Mouse (Mus musculus): ENCODE results near the gene Ldlrad3. TPM values are rescaled to one million over a fixed set of nuclear protein-coding genes. Genes with fewer than 3 reads are reported as not detected.

Gene Ldlrad3
- polyA plus RNA-seq, 1 experiment = 3.7 TPM

DNA sequence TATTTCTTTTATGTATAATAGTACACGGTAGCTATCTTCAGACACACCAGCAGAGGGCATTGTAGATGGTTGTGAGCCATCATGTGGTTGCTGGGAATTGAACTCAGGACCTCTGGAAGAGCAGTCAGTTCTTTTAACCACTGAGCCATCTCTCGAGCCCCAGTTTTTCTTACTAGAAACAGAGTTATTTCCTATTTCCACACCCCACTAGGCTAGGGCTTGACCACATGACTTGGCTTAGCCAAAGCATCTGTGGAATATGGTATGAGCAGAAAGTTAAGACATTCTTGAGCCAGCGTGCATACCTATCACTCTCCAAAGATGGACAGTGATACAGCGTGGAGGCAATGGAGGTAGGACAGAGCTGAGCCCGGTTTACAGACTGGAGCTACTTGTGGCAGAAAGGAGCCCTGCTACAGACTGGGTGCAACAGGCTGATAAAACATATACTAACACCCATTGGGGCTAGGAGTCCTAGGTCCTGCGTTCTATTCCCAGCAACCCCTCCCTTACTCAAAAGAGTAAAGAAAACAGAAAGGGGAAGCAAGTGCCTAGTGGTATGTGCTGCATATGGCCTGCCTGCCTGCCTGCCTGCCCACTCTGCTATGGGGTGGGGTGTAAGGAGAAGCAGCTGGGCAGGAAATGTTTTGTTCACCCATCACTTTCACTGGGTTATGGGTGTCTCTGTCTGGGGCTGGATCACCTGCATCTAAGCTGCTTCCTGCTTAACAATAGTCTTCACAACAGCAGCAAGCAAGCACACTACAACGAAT lies 147.1 kb downstream of the Ldlrad3 start:
- TF ChIP-seq CTCF (IDR thresholded peaks at IDR 0.05; ENCODE audit: control insufficient read depth, insufficient read depth, low read length) (no peak), POLR2A (IDR thresholded peaks at IDR 0.05; ENCODE audit: borderline replicate concordance, control insufficient read depth, low read depth, low read length) (no peak)
- 18% methylated on average over 7 of the region's 7 CpGs for WGBS
- H3K4me1 ChIP-seq (ENCODE audit: control insufficient read depth, insufficient read depth, low read length) = peaks cover 4% of the 10 kb centered on the region
- H3K27ac ChIP-seq (ENCODE audit: control insufficient read depth, insufficient read depth, low read depth, low read length, poor library complexity) = peak overlapping the region; percentile 91
- peak overlapping the region; percentile 2 for H3K4me3 ChIP-seq (replicated peaks; ENCODE audit: control insufficient read depth, low read depth, low read length)

GRCm38 (mm10) chr2:102038229-102038894 lies 147.8 kb downstream of the Ldlrad3 start:
- WGBS = 54% methylated on average over 10 of the region's 10 CpGs
- Histone ChIP-seq H3K4me3 (replicated peaks; ENCODE audit: control insufficient read depth, low read depth, low read length) (no peak overlapping the region), H3K4me1 (ENCODE audit: control insufficient read depth, insufficient read depth, low read length) (peaks cover 4% of the 10 kb centered on the region), H3K27ac (ENCODE audit: control insufficient read depth, insufficient read depth, low read depth, low read length, poor library complexity) (peak overlapping the region; percentile 64; the same call in 1 of the 2 replicates)
- TF ChIP-seq POLR2A (IDR thresholded peaks at IDR 0.05; ENCODE audit: borderline replicate concordance, control insufficient read depth, low read depth, low read length) (no peak), CTCF (IDR thresholded peaks at IDR 0.05; ENCODE audit: control insufficient read depth, insufficient read depth, low read length) (no peak)

DNA sequence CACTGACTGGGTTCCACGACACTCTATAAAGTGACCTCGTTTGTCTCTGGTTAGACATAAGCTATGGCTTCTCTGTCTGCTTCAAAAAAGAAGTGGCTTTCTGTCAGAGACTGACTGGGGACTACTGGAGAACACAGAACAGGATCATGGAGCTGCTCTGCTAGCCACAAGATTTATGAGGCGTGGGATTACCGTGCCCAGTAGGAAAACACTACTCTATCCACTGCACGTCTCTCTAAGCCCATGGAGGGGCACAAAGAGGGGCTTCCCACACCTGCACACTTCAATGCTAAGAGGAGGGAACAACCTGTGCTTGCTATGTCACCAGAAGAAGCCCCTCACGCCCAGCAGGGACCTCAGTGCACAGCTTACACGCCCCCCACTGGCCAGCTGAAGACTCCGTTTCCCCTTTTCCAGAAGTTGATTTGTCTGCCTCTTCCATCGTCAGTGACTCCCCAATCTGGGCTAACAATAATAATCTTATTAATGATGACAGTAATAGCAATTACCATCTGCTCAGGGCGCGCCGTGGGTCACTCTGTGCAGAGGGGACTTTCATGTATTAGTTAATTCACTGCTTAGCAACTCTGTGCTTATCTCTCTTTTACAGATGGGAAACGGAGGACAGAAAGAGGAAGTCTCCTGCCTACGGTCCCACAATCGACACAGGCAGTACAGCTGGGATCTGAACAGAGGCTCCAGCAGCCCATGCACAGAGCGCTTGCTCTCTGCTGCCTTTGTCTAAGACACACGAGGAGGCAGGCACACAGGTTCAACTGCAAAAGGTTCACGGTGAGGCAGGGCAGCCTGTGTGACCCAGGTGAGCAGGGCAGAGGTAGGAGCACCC lies 149.3 kb downstream of the Ldlrad3 start:
- TF ChIP-seq POLR2A (IDR thresholded peaks at IDR 0.05; ENCODE audit: borderline replicate concordance, control insufficient read depth, low read depth, low read length) (no peak), CTCF (IDR thresholded peaks at IDR 0.05; ENCODE audit: control insufficient read depth, insufficient read depth, low read length) (no peak)
- H3K4me3 ChIP-seq (replicated peaks; ENCODE audit: control insufficient read depth, low read depth, low read length) = peak overlapping the region; percentile 66
- H3K27ac ChIP-seq (ENCODE audit: control insufficient read depth, insufficient read depth, low read depth, low read length, poor library complexity) = peak overlapping the region; percentile 86
- 15% methylated on average over 18 of the region's 18 CpGs for WGBS
- peaks cover 4% of the 10 kb centered on the region for H3K4me1 ChIP-seq (ENCODE audit: control insufficient read depth, insufficient read depth, low read length)

GRCm38 (mm10) chr2:102034513-102034879 lies 151.7 kb downstream of the Ldlrad3 start:
- H3K27ac ChIP-seq (ENCODE audit: control insufficient read depth, insufficient read depth, low read depth, low read length, poor library complexity) = peak overlapping the region; percentile 39
- peaks cover 6% of the 10 kb centered on the region for H3K4me1 ChIP-seq (ENCODE audit: control insufficient read depth, insufficient read depth, low read length)
- H3K4me3 ChIP-seq (replicated peaks; ENCODE audit: control insufficient read depth, low read depth, low read length) = no peak overlapping the region
- TF ChIP-seq POLR2A (IDR thresholded peaks at IDR 0.05; ENCODE audit: borderline replicate concordance, control insufficient read depth, low read depth, low read length) (no peak), CTCF (IDR thresholded peaks at IDR 0.05; ENCODE audit: control insufficient read depth, insufficient read depth, low read length) (no peak)
- 42% methylated on average over 11 of the region's 11 CpGs for WGBS

GRCm38 (mm10) chr2:102033818-102034512 lies 152.2 kb downstream of the Ldlrad3 start:
- 48% methylated on average over 9 of the region's 9 CpGs for WGBS
- Histone ChIP-seq H3K27ac (ENCODE audit: control insufficient read depth, insufficient read depth, low read depth, low read length, poor library complexity) (peak overlapping the region; percentile 39), H3K4me1 (ENCODE audit: control insufficient read depth, insufficient read depth, low read length) (peaks cover 4% of the 10 kb centered on the region; the same call in 1 of the 2 replicates), H3K4me3 (replicated peaks; ENCODE audit: control insufficient read depth, low read depth, low read length) (no peak overlapping the region)
- TF ChIP-seq CTCF (IDR thresholded peaks at IDR 0.05; ENCODE audit: control insufficient read depth, insufficient read depth, low read length) = no peak
- TF ChIP-seq POLR2A (IDR thresholded peaks at IDR 0.05; ENCODE audit: borderline replicate concordance, control insufficient read depth, low read depth, low read length) = no peak

DNA sequence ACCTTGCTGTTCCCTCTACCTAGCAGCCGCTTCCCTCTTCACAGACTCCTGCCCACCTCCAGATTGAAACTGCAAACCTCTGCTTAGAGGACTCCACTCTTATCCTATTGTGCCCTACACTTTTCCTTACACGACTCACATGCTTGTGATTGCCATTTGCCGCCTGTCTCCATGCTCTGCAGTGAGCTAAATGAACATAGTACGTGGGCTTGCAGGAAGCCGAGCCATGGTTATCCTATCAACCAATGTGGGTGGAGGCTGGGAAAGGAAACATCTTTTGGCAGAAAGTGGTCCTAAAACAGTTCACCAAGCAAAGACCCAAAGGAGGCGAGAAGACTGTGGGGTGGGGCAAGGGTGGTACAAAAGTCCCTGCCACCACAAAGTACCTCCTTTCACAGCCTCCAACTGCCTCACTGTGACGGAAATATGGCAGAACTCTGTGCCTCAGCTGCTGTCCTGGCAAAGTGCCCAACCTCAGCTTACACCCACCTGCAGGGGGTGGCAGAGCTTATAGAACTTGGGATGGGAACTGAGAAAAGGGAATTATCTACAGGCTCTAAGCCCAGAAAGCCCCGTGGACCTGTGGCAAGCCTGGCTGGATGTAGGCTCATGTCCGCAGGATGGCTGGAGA lies 153.4 kb downstream of the Ldlrad3 start:
- Histone ChIP-seq H3K27ac (ENCODE audit: control insufficient read depth, insufficient read depth, low read depth, low read length, poor library complexity) (no peak overlapping the region), H3K4me3 (replicated peaks; ENCODE audit: control insufficient read depth, low read depth, low read length) (no peak overlapping the region), H3K4me1 (ENCODE audit: control insufficient read depth, insufficient read depth, low read length) (peaks cover 4% of the 10 kb centered on the region; the same call in 1 of the 2 replicates)
- TF ChIP-seq POLR2A (IDR thresholded peaks at IDR 0.05; ENCODE audit: borderline replicate concordance, control insufficient read depth, low read depth, low read length) (no peak), CTCF (IDR thresholded peaks at IDR 0.05; ENCODE audit: control insufficient read depth, insufficient read depth, low read length) (no peak)
- WGBS = 62% methylated on average over 9 of the region's 9 CpGs

DNA sequence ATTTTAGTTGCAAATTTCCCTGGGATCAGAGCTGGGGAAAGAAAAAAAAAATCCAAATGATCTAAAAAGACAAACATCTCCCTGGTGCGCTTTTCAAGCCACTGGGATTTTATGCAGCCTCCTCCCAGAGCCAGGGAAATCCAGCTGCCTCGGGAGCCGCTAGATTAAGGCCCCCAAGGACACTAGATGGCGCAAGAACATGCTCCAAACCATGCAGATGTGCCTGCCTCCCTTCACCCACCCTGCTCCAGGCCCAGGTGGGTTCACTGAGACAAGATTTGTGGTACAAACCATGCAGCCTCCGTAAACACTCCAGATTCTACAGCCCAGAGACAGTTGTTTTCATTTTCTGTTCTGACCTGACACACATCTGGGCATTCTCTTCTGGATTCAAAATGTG lies 155.5 kb downstream of the Ldlrad3 start:
- TF ChIP-seq POLR2A (IDR thresholded peaks at IDR 0.05; ENCODE audit: borderline replicate concordance, control insufficient read depth, low read depth, low read length) (no peak), CTCF (IDR thresholded peaks at IDR 0.05; ENCODE audit: control insufficient read depth, insufficient read depth, low read length) (peak; percentile 74)
- 32% methylated on average over 5 of the region's 5 CpGs for WGBS
- H3K4me1 ChIP-seq (ENCODE audit: control insufficient read depth, insufficient read depth, low read length) = peaks cover 4% of the 10 kb centered on the region; the same call in 1 of the 2 replicates
- H3K27ac ChIP-seq (ENCODE audit: control insufficient read depth, insufficient read depth, low read depth, low read length, poor library complexity) = no peak overlapping the region
- H3K4me3 ChIP-seq (replicated peaks; ENCODE audit: control insufficient read depth, low read depth, low read length) = no peak overlapping the region

Data from bone marrow, adult 2 months (tissue).